Comparison of ENCODE assay signal across 8 mouse cellular contexts in the genomic region with DNA sequence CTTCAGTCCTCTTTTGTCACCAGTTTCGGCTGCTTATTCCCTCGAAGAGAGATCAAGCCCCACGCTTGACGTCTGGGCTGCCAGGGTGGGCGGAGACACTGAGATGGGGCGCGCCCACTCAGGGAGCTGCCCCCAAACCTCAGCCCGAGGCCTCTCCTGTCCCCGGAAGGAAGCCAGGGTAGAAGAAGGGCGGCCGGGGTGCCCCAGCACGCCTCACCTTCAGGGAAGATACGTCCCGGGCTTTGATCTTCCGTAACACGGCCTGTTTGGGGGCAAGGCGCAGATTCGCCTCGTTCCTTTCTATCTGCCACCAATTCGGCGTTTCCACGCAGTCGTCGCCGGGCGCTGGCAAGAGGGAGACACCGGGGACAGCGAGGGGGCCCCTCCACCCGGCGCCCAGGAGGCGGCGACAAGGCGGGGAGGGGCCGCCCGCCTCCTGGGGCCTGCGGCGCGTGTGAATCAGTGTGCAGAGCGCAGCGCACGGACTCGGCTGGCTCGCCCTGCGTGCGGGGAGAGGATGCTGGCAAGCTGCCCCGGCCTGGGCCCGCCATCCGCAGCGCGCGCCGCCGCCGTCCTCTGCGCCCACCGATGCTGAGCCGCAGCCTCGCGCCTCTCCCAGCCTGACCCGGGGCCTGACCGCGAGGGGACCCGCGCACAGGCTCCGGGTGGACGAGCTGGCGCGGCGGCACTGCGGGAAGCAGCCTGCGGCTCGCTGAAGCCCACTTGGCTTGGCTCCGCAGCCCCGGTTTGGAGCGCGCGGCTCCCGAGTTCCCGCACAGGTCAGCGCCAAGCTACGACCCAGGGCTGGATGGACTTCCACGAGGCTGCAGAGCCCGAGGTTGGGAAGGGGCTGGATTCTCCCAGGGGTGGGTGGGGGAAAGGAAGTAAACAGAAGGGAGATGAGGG. TPM values are rescaled to one million over a fixed set of nuclear protein-coding genes. Genes with fewer than 3 reads are reported as not detected.
DNase-seq lines count a peak whose midpoint lies in the region; ATAC-seq and TF ChIP-seq lines count a peak whose summit lies in the region.

Gene Adcy3, plus strand, starts transcription at position 163 of the 906 bp plus-strand sequence.

- H3K27me3 ChIP-seq in forebrain, embryonic 12.5 days, result peaks cover 23% of the 10 kb centered on the region; the same call in 1 of the 2 replicates
- H3K27me3 ChIP-seq in heart, embryonic 16.5 days (ENCODE audit: control insufficient read depth, insufficient read depth, low read length), result no peaks in the 10 kb centered on the region
- no peaks in the 10 kb centered on the region for H3K27me3 ChIP-seq in neural tube, embryonic 14.5 days (ENCODE audit: control insufficient read depth, insufficient read depth, low read length)

- H3K36me3 ChIP-seq in forebrain, embryonic 12.5 days (replicated peaks), result 0 out of 2 replicates have a peak, but pooled peaks cover 4% of the 10 kb centered on the region
- H3K36me3 ChIP-seq in heart, embryonic 16.5 days (ENCODE audit: control insufficient read depth, insufficient read depth), result no peaks in the 10 kb centered on the region
- H3K36me3 ChIP-seq in neural tube, embryonic 14.5 days (ENCODE audit: control insufficient read depth, insufficient read depth, low read length), result no peaks in the 10 kb centered on the region

- peak within 1 kb of the TSS; percentile 56 for H3K27ac ChIP-seq in forebrain, embryonic 12.5 days
- H3K27ac ChIP-seq in heart, embryonic 16.5 days (ENCODE audit: low read length), result no peak within 1 kb of the TSS
- peak within 1 kb of the TSS; percentile 56; the same call in 1 of the 2 replicates for H3K27ac ChIP-seq in neural tube, embryonic 14.5 days (ENCODE audit: low read depth, low read length)

- H3K9ac ChIP-seq in forebrain, embryonic 12.5 days, result peak within 1 kb of the TSS; percentile 80
- peak within 1 kb of the TSS; percentile 79 for H3K9ac ChIP-seq in heart, embryonic 16.5 days (ENCODE audit: low read length)
- peak within 1 kb of the TSS; percentile 70 for H3K9ac ChIP-seq in neural tube, embryonic 14.5 days (replicated peaks; ENCODE audit: low read depth, low read length)

- WGBS in forebrain, embryonic 12.5 days, result under 1% methylated on average over 78 of the region's 83 CpGs
- WGBS in heart, embryonic 16.5 days, result under 1% methylated on average over 83 of the region's 83 CpGs
- WGBS in lung, adult 2 months, result 1% methylated on average over 81 of the region's 83 CpGs
- WGBS in neural tube, embryonic 14.5 days, result under 1% methylated on average over 65 of the region's 83 CpGs

- TF ChIP-seq POLR2A in lung, adult 2 months (IDR thresholded peaks at IDR 0.05; ENCODE audit: borderline replicate concordance, extremely low read depth, low read depth, low read length), result peak; percentile 27; the same call in 1 of the 2 replicates

- TF ChIP-seq CTCF in lung, adult 2 months (IDR thresholded peaks at IDR 0.05; ENCODE audit: insufficient read depth, low read length), result no peak

- peak within 1 kb of the TSS; percentile 92 for H3K4me2 ChIP-seq in forebrain, embryonic 12.5 days
- H3K4me2 ChIP-seq in heart, embryonic 16.5 days (ENCODE audit: low read depth, low read length), result peak within 1 kb of the TSS; percentile 80
- H3K4me2 ChIP-seq in neural tube, embryonic 14.5 days (ENCODE audit: low read depth, low read length), result peak within 1 kb of the TSS; percentile 83

- peaks cover 18% of the 10 kb centered on the region for H3K4me1 ChIP-seq in forebrain, embryonic 12.5 days
- H3K4me1 ChIP-seq in heart, embryonic 16.5 days (ENCODE audit: control insufficient read depth, insufficient read depth, low read length), result peaks cover 5% of the 10 kb centered on the region; the same call in 1 of the 2 replicates
- 0 out of 2 replicates have a peak, but pooled peaks cover 2% of the 10 kb centered on the region for H3K4me1 ChIP-seq in lung, adult 2 months (ENCODE audit: control insufficient read depth, insufficient read depth, low read length)
- H3K4me1 ChIP-seq in neural tube, embryonic 14.5 days (ENCODE audit: control insufficient read depth, insufficient read depth, low read length), result 0 out of 2 replicates have a peak, but pooled peaks cover 8% of the 10 kb centered on the region

- peak within 1 kb of the TSS; percentile 69 for H3K4me3 ChIP-seq in forebrain, embryonic 12.5 days (replicated peaks)
- H3K4me3 ChIP-seq in heart, embryonic 16.5 days (ENCODE audit: low read length), result peak within 1 kb of the TSS; percentile 69
- H3K4me3 ChIP-seq in lung, adult 2 months (replicated peaks; ENCODE audit: extremely low read depth, low read depth, low read length), result peak within 1 kb of the TSS; percentile 67
- H3K4me3 ChIP-seq in neural tube, embryonic 14.5 days (ENCODE audit: low read depth, low read length), result peak within 1 kb of the TSS; percentile 52

- DNase-seq in brain, embryonic 18.5 days (ENCODE audit: low read depth, low spot score), result peak; percentile 59
- DNase-seq in layer of hippocampus, adult 8-10 months (ENCODE audit: low spot score in 2 of 2), result peak in 1 of 2 experiments; percentile 63
- peak; percentile 27 for DNase-seq in lung, adult 2 months
- DNase-seq in testis, postnatal 10 days (ENCODE audit: low spot score), result peak; percentile 76

- no peaks in the 10 kb centered on the region for H3K9me3 ChIP-seq in forebrain, embryonic 12.5 days
- peaks cover 5% of the 10 kb centered on the region; the same call in 1 of the 2 replicates for H3K9me3 ChIP-seq in heart, embryonic 16.5 days (replicated peaks; ENCODE audit: control insufficient read depth, low read length)
- H3K9me3 ChIP-seq in neural tube, embryonic 14.5 days (ENCODE audit: control insufficient read depth, low read length), result no peaks in the 10 kb centered on the region

- ATAC-seq in CD4-positive, CD25-positive, alpha-beta regulatory T cell, adult 4 months, result peak; percentile 92
- peak; percentile 88 for ATAC-seq in forebrain, embryonic 12.5 days (ENCODE audit: low FRiP score)
- ATAC-seq in heart, embryonic 16.5 days (replicated peaks; ENCODE audit: extremely low read depth, insufficient read depth, low FRiP score), result peak; percentile 86
- peak; percentile 93 for ATAC-seq in neural tube, embryonic 14.5 days (ENCODE audit: low read depth)

RNA-seq across cellular contexts. Expression of gene Adcy3, which starts in this region (rescaled TPM):
- 1 to 10 TPM; 3.8 to 5.3 TPM for polyA plus RNA-seq in CD4-positive, CD25-positive, alpha-beta regulatory T cell, adult 4 months (2017; shearing (Covaris generic))
- polyA plus RNA-seq in forebrain, embryonic 12.5 days (2016; fragmentation: Nextera tagmentation; extraction: Ambion mirVana), result 8.0 and 8.1 TPM in 2 replicates
- polyA plus RNA-seq in heart, embryonic 16.5 days (2015; fragmentation: Nextera tagmentation; extraction: Ambion mirVana), result 4.4 and 5.0 TPM in 2 replicates
- total RNA-seq in layer of hippocampus, adult 8-10 months (2022), result 10 to 100 TPM; 45.8 to 57.2 (median 51.6) TPM
- 17.1 and 17.6 TPM in 2 replicates for polyA plus RNA-seq in lung, adult 2 months (2012; rRNA removed)
- polyA plus RNA-seq in neural tube, embryonic 14.5 days (2014; fragmentation: Nextera tagmentation; extraction: Ambion mirVana), result 9.7 and 11.3 TPM in 2 replicates
